Mouse (Mus musculus) neural tube, embryonic 13.5 days (tissue): Measurements from ENCODE around the gene Cuedc1. TPM values are rescaled to one million over a fixed set of nuclear protein-coding genes. Genes with fewer than 3 reads are reported as not detected.
A peak's percentile ranks its signal among the peaks of the same experiment; 100 is the strongest.

Source experiments
- ATAC-seq: fragments of 200-750 bp; cut with Nextera tagmentation; 2 replicates; pipeline ENCODE4 v1.8.0; 2017; ENCODE audit warnings: low read depth, mild to moderate bottlenecking, moderate TSS enrichment, moderate library complexity
- H3K27ac ChIP-seq: fragments of 300-500 bp; sonication (generic); replicated peaks from 2 replicates; pipeline ENCODE4 v1.5.1; 2015; ENCODE audit warnings: moderate library complexity, mild to moderate bottlenecking, inconsistent platforms
- H3K27me3 ChIP-seq: fragments of 300-500 bp; sonication (generic); 2 replicates; pipeline ENCODE4 v1.6.1; 2015; ENCODE audit warnings: mild to moderate bottlenecking, inconsistent platforms
- H3K36me3 ChIP-seq: fragments of 300-500 bp; sonication (generic); 2 replicates; pipeline ENCODE4 v1.6.1; 2015; ENCODE audit warnings: mild to moderate bottlenecking, inconsistent platforms
- H3K4me1 ChIP-seq: fragments of 300-500 bp; sonication (generic); replicated peaks from 2 replicates; pipeline ENCODE4 v1.6.1; 2015; ENCODE audit warnings: inconsistent platforms
- H3K4me2 ChIP-seq: fragments of 300-500 bp; sonication (generic); 2 replicates; pipeline ENCODE4 v1.6.1; 2015; ENCODE audit warnings: inconsistent platforms, mild to moderate bottlenecking, moderate library complexity
- H3K4me3 ChIP-seq: fragments of 300-500 bp; sonication (generic); 2 replicates; pipeline ENCODE4 v1.5.1; 2015; ENCODE audit warnings: mild to moderate bottlenecking, inconsistent platforms
- H3K9ac ChIP-seq: fragments of 300-500 bp; sonication (generic); 2 replicates; pipeline ENCODE4 v1.6.1; 2015; ENCODE audit warnings: moderate library complexity, mild to moderate bottlenecking, inconsistent platforms
- H3K9me3 ChIP-seq: fragments of 300-500 bp; sonication (generic); 2 replicates; pipeline ENCODE4 v1.6.1; 2016; ENCODE audit warnings: inconsistent platforms
- WGBS: fragments of 180-500 bp; shearing (Covaris S2); methylation state at CpG from one replicate; pipeline ENCODE4 v1.1.7; 2015; 5-methylcytosine and 5-hydroxymethylcytosine counted together
- polyA plus RNA-seq: library from polyadenylated mRNA; unstranded; fragments of >200 nt; fragmentation: Nextera tagmentation; extraction: Ambion mirVana; gene quantifications from 2 replicates; pipeline ENCODE4 v1.2.1, GENCODE M21; 2015

The Cuedc1 gene
- polyA plus RNA-seq, 1 experiment from 2014 or later = 51.3 TPM

DNA sequence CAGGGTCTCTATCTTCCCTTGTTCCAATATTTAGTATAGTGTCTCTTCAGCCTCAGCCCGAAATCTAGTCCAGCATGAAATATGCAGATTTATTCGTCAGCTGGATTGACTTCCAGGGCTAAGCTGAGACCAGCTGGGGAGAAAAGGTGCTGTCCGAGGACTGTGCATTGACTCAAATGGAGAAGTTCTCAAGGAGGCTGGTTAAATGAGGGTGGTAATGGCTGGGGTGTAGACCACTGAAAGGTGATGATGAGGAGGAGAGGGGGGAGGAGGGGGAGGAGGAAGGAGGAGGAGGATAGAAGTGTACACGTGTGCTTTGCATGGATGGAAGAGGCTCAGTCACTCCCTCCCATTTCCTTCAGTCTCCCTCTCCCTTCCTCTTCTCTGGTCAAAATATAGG is 46.2 kb downstream of the Cuedc1 start:
- Histone ChIP-seq H3K36me3 (no peaks in the 10 kb centered on the region), H3K4me1 (peaks cover 86% of the 10 kb centered on the region), H3K9me3 (no peaks in the 10 kb centered on the region), H3K27me3 (no peaks in the 10 kb centered on the region), H3K9ac (no peak overlapping the region), H3K27ac (no peak overlapping the region), H3K4me3 (no peak overlapping the region), H3K4me2 (no peak overlapping the region)
- ATAC-seq = no peak
- WGBS = 37% methylated on average over 4 of the region's 4 CpGs

DNA sequence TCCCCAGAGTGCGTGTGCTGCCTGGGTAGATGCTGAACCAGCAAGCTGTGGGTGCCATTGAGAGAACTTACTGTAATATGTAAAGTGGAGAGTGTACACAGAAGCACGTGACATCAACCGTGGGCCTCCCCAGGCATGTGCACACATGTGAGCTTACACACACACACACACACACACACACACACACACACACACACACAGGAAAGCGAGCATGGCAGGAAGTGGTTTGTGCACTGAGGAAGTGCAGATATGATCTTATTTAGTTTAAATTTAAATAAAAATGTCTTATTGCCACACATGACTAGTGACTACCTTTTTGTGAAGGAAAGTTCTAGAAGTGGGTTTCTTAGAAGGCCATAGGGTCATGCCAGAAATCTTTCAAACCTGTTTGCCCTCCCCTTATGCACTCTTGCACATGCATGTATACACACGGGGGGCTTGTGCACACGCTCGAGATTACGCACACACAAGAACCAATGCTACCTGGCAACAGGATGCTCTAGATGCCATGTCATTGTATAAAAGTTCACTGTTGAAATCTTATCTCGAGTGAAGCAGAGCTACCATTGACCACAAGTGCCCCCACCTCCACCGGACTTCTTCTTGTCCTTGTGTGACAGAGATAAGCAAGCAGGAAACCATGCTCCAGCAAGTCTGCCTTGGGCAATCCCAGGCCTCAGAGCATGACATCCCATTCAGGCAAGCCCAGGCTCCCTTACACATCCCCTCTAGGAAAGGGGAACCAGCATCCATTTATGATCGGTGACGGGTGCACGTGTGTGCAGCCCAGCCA is 47.6 kb downstream of the Cuedc1 start:
- H3K4me2 ChIP-seq = no peak overlapping the region
- H3K9ac ChIP-seq = no peak overlapping the region
- H3K4me3 ChIP-seq = no peak overlapping the region
- no peaks in the 10 kb centered on the region for H3K9me3 ChIP-seq
- WGBS = 84% methylated on average over 13 of the region's 13 CpGs
- H3K27me3 ChIP-seq = no peaks in the 10 kb centered on the region
- peak overlapping the region; percentile 74 for H3K27ac ChIP-seq
- H3K36me3 ChIP-seq = no peaks in the 10 kb centered on the region
- peaks cover 77% of the 10 kb centered on the region for H3K4me1 ChIP-seq
- ATAC-seq = no peak

DNA sequence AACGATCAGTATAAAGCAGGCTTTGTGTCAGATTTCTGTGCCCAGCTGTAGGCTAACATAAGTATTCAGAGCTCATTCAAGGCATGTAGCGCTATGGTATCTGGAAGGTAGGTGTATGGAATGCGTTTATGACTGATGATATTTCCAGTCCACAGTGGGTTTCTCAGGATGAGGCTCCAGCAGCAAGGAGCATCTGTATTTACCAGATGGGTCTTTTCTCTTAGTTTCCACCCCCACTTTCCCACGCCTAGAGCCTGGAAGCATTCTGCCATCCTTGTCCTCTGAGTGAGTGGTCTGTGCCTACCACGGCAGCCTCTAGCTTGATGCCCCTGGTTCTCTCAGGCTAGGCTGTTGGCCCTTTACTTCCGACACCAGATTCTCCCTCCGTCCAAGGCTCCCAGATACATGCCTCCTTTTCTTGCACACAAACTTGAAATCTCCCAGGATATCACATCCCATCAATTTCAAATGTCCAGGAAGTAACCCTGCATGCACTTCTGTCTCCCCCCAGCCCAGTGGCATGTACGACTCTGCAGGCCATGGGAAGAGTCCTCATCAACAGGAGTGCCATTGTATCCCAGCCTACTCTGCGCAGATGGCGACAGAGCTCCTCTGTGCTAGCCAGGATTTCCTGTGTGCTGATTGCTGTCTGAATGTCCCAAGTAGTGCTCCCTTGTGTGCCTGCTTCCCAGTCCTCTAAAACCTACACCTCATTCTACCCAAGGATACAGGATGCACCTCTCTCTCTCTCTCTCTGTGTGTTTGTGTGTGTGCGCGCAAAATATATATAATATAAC is 48.6 kb downstream of the Cuedc1 start:
- WGBS = 65% methylated on average over 12 of the region's 12 CpGs
- H3K9ac ChIP-seq = no peak overlapping the region
- H3K4me1 ChIP-seq = peaks cover 74% of the 10 kb centered on the region
- H3K9me3 ChIP-seq = no peaks in the 10 kb centered on the region
- peak overlapping the region; percentile 74 for H3K27ac ChIP-seq
- no peaks in the 10 kb centered on the region for H3K36me3 ChIP-seq
- ATAC-seq = no peak
- H3K27me3 ChIP-seq = no peaks in the 10 kb centered on the region
- H3K4me2 ChIP-seq = no peak overlapping the region
- H3K4me3 ChIP-seq = no peak overlapping the region

DNA sequence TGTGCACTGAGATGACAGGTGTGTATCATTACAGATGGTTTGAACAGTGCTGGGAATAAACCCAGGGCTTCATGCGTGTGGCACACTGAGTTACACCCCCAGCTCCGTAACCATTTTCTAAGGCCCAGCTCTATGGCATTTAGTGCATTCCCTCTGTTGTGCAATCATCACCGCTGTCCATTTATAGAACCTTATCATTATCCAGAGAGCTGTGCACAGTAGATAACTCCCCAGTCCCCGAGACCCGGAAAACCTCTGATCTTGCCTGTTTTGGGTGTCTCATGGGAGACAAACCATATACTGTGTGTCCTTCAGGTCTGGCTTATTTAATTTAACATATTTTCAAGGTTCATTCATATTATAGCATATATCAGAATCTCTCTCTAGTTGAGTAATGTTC is 49.5 kb downstream of the Cuedc1 start:
- ATAC-seq = no peak
- 94% methylated on average over 5 of the region's 5 CpGs for WGBS
- H3K9me3 ChIP-seq = no peaks in the 10 kb centered on the region
- H3K27ac ChIP-seq = no peak overlapping the region; the same call in 1 of the 2 replicates
- H3K4me1 ChIP-seq = peaks cover 74% of the 10 kb centered on the region
- no peak overlapping the region for H3K9ac ChIP-seq
- H3K4me2 ChIP-seq = no peak overlapping the region
- no peak overlapping the region for H3K4me3 ChIP-seq
- no peaks in the 10 kb centered on the region for H3K27me3 ChIP-seq
- H3K36me3 ChIP-seq = no peaks in the 10 kb centered on the region

- peaks cover 74% of the 10 kb centered on the region for H3K4me1 ChIP-seq
- H3K4me2 ChIP-seq = no peak overlapping the region
- no peaks in the 10 kb centered on the region for H3K27me3 ChIP-seq
- peak overlapping the region; percentile 32; the same call in 1 of the 2 replicates for H3K9ac ChIP-seq
- H3K9me3 ChIP-seq = no peaks in the 10 kb centered on the region
- no peak overlapping the region for H3K4me3 ChIP-seq
- 0 out of 2 replicates have a peak, but pooled peaks have one; percentile 4 for ATAC-seq
- H3K27ac ChIP-seq = peak overlapping the region; percentile 87
- no peaks in the 10 kb centered on the region for H3K36me3 ChIP-seq
- WGBS = 42% methylated on average over 7 of the region's 7 CpGs
These were observed 50.3 kb downstream of the Cuedc1 start for GRCm38 (mm10) chr11:88148015-88148637.

DNA sequence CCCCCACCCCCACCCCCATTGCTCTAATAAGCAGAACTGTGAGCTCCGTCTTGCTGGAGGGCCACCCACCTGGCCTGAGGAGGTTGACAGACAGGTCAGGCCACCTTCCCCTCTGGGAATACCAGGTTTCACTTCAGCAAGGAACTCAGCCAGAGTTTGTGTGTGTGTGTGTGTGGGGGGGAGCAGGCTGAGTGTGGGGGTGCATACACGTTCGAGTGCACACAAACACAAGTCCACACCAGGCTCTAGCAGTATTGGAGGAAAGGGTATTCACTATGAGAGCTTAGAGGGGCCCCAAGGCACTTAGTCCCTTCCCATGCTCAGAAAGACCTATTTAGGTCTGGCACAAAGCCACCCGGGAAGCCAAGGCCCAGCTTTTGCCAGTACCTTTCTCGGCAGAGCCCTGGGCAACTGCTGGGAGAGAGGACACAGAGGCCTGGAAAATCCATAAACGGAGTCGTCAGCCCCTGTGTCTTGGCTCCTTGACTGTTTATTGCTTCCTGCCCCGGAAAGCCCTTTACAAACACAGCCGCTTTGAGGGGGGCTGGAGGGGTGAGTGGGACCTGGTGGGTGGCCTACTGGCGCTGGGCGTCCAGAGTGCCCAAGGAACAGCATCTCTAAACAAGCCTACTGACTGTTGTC is 50.9 kb downstream of the Cuedc1 start:
- WGBS = 2% methylated on average over 11 of the region's 11 CpGs
- Histone ChIP-seq H3K27me3 (no peaks in the 10 kb centered on the region), H3K4me2 (0 out of 2 replicates have a peak overlapping the region, but pooled peaks have one; percentile 7), H3K9ac (peak overlapping the region; percentile 32; the same call in 1 of the 2 replicates), H3K4me3 (no peak overlapping the region), H3K4me1 (peaks cover 77% of the 10 kb centered on the region), H3K27ac (peak overlapping the region; percentile 87), H3K36me3 (no peaks in the 10 kb centered on the region), H3K9me3 (no peaks in the 10 kb centered on the region)
- peak; percentile 62 for ATAC-seq

- H3K9ac ChIP-seq = no peak overlapping the region
- H3K4me3 ChIP-seq = no peak overlapping the region
- no peak overlapping the region for H3K4me2 ChIP-seq
- peak overlapping the region; percentile 46 for H3K27ac ChIP-seq
- WGBS = 38% methylated on average over 7 of the region's 7 CpGs
- peaks cover 87% of the 10 kb centered on the region for H3K4me1 ChIP-seq
- H3K9me3 ChIP-seq = no peaks in the 10 kb centered on the region
- no peak for ATAC-seq
- no peaks in the 10 kb centered on the region for H3K36me3 ChIP-seq
- no peaks in the 10 kb centered on the region for H3K27me3 ChIP-seq
These were observed 53.7 kb downstream of the Cuedc1 start for GRCm38 (mm10) chr11:88151379-88152155.

DNA sequence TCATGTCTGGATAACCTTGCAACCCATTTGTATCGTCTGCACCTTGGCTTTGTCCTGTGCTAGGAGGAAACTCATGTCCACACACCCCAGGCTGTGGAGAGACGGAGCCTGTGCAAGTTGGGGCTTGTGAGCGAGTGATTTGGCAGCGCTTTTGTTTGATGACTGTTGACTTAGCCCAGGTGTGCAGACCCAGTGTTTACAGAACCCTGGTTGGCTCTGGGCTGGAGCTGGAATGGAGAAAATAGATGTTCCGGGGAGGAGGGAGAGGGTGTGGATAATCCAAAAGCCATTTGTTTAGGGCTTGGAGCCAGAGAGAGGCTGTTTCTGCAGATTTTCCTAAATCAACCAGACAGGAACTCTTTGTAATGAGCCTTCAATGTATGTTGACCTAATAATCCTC is 56.0 kb downstream of the Cuedc1 start:
- H3K27me3 ChIP-seq = no peaks in the 10 kb centered on the region
- ATAC-seq = no peak
- WGBS = 72% methylated on average over 5 of the region's 5 CpGs
- H3K4me1 ChIP-seq = peaks cover 82% of the 10 kb centered on the region
- H3K4me2 ChIP-seq = no peak overlapping the region
- no peaks in the 10 kb centered on the region for H3K36me3 ChIP-seq
- no peak overlapping the region for H3K4me3 ChIP-seq
- H3K27ac ChIP-seq = peak overlapping the region; percentile 78
- no peak overlapping the region for H3K9ac ChIP-seq
- no peaks in the 10 kb centered on the region for H3K9me3 ChIP-seq

- H3K4me2 ChIP-seq = no peak overlapping the region
- peaks cover 82% of the 10 kb centered on the region for H3K4me1 ChIP-seq
- no peak for ATAC-seq
- H3K36me3 ChIP-seq = no peaks in the 10 kb centered on the region
- no peak overlapping the region for H3K4me3 ChIP-seq
- 49% methylated on average over 8 of the region's 8 CpGs for WGBS
- H3K27ac ChIP-seq = peak overlapping the region; percentile 78
- H3K9ac ChIP-seq = no peak overlapping the region
- H3K27me3 ChIP-seq = no peaks in the 10 kb centered on the region
- H3K9me3 ChIP-seq = no peaks in the 10 kb centered on the region
These were observed 56.6 kb downstream of the Cuedc1 start for GRCm38 (mm10) chr11:88154500-88154899.

- Histone ChIP-seq H3K9ac (peak overlapping the region; percentile 44), H3K4me1 (peaks cover 90% of the 10 kb centered on the region), H3K27ac (peak overlapping the region; percentile 78)
These were observed 57.6 kb downstream of the Cuedc1 start for GRCm38 (mm10) chr11:88155451-88155850.

GRCm38 (mm10) chr11:88155998-88156397 is 58.1 kb downstream of the Cuedc1 start:
- ATAC-seq = no peak
- peaks cover 93% of the 10 kb centered on the region for H3K4me1 ChIP-seq
- no peaks in the 10 kb centered on the region for H3K9me3 ChIP-seq
- H3K4me3 ChIP-seq = no peak overlapping the region
- WGBS = 55% methylated on average over 8 of the region's 8 CpGs
- H3K36me3 ChIP-seq = no peaks in the 10 kb centered on the region
- no peak overlapping the region for H3K4me2 ChIP-seq
- H3K27me3 ChIP-seq = no peaks in the 10 kb centered on the region
- H3K9ac ChIP-seq = peak overlapping the region; percentile 44
- peak overlapping the region; percentile 78 for H3K27ac ChIP-seq

More at GRCm38 (mm10) chr11:88155451-88155850, 57.6 kb downstream of the Cuedc1 start:
- H3K27me3 ChIP-seq = no peaks in the 10 kb centered on the region
- no peaks in the 10 kb centered on the region for H3K9me3 ChIP-seq
- no peak overlapping the region for H3K4me3 ChIP-seq
- H3K4me2 ChIP-seq = no peak overlapping the region
- ATAC-seq = no peak
- no peaks in the 10 kb centered on the region for H3K36me3 ChIP-seq
- 27% methylated on average over 3 of the region's 3 CpGs for WGBS
